ENCODE assay signal across 10 mouse cellular contexts in genomic region chrX:98953941-98954340, GRCm38 (mm10). TPM values are rescaled to one million over a fixed set of nuclear protein-coding genes. Genes with fewer than 3 reads are reported as not detected.
A peak's percentile ranks its signal among the peaks of the same experiment; 100 is the strongest.
DNase-seq lines count a peak whose midpoint lies in the region; ATAC-seq lines count a peak whose summit lies in the region.
"Had no signal": no experiment of that assay in that cellular context is flagged by ENCODE, and none has a peak within 500 bp of the region (broad histone marks: within the 10 kb centered on the region; RNA-seq: fewer than 3 reads in every experiment).

No protein-coding gene starts in this region.

- H3K4me3 ChIP-seq in forebrain, embryonic 14.5 days (ENCODE audit: low read depth, low read length): no peak overlapping the region
- no peak overlapping the region for H3K4me3 ChIP-seq in forebrain, embryonic 13.5 days
- H3K4me3 ChIP-seq in midbrain, embryonic 14.5 days (replicated peaks; ENCODE audit: low read depth, low read length): no peak overlapping the region
- H3K4me3 ChIP-seq in midbrain, embryonic 15.5 days: no peak overlapping the region
- H3K4me3 ChIP-seq: embryonic facial prominence, embryonic 15.5 days; liver, embryonic 15.5 days had no signal

- no peak overlapping the region for H3K9ac ChIP-seq in forebrain, embryonic 14.5 days (ENCODE audit: low read length)
- no peak overlapping the region for H3K9ac ChIP-seq in forebrain, embryonic 13.5 days
- H3K9ac ChIP-seq in midbrain, embryonic 14.5 days (replicated peaks; ENCODE audit: low read length): no peak overlapping the region
- no peak overlapping the region for H3K9ac ChIP-seq in midbrain, embryonic 15.5 days
- H3K9ac ChIP-seq: embryonic facial prominence, embryonic 15.5 days; liver, embryonic 15.5 days had no signal

- H3K4me1 ChIP-seq in forebrain, embryonic 14.5 days (ENCODE audit: control insufficient read depth, insufficient read depth, low read length): no peaks in the 10 kb centered on the region
- H3K4me1 ChIP-seq in forebrain, embryonic 13.5 days: no peaks in the 10 kb centered on the region
- no peaks in the 10 kb centered on the region for H3K4me1 ChIP-seq in midbrain, embryonic 14.5 days (ENCODE audit: control insufficient read depth, insufficient read depth, low read length)
- no peaks in the 10 kb centered on the region for H3K4me1 ChIP-seq in midbrain, embryonic 15.5 days
- H3K4me1 ChIP-seq: embryonic facial prominence, embryonic 15.5 days had no signal

- no peak for ATAC-seq in forebrain, embryonic 14.5 days
- ATAC-seq in forebrain, embryonic 13.5 days: no peak
- ATAC-seq in midbrain, embryonic 14.5 days (ENCODE audit: low FRiP score, low TSS enrichment): no peak
- no peak for ATAC-seq in midbrain, embryonic 15.5 days (replicated peaks)

- H3K27ac ChIP-seq in forebrain, embryonic 14.5 days (ENCODE audit: low read depth, low read length): no peak overlapping the region
- H3K27ac ChIP-seq in forebrain, embryonic 13.5 days: no peak overlapping the region
- no peak overlapping the region for H3K27ac ChIP-seq in midbrain, embryonic 14.5 days (replicated peaks; ENCODE audit: low read depth, low read length)
- no peak overlapping the region for H3K27ac ChIP-seq in midbrain, embryonic 15.5 days
- H3K27ac ChIP-seq: embryonic facial prominence, embryonic 15.5 days; liver, embryonic 15.5 days had no signal

- H3K4me2 ChIP-seq in forebrain, embryonic 14.5 days (ENCODE audit: low read length): no peak overlapping the region
- H3K4me2 ChIP-seq in forebrain, embryonic 13.5 days: no peak overlapping the region
- no peak overlapping the region for H3K4me2 ChIP-seq in midbrain, embryonic 14.5 days (ENCODE audit: low read length)
- H3K4me2 ChIP-seq in midbrain, embryonic 15.5 days: no peak overlapping the region
- H3K4me2 ChIP-seq: embryonic facial prominence, embryonic 15.5 days; liver, embryonic 15.5 days had no signal

- H3K9me3 ChIP-seq in forebrain, embryonic 14.5 days (replicated peaks; ENCODE audit: control insufficient read depth, low read length): no peaks in the 10 kb centered on the region
- no peaks in the 10 kb centered on the region for H3K9me3 ChIP-seq in forebrain, embryonic 13.5 days (replicated peaks)
- H3K9me3 ChIP-seq in midbrain, embryonic 14.5 days (ENCODE audit: control insufficient read depth, low read length): no peaks in the 10 kb centered on the region
- no peaks in the 10 kb centered on the region for H3K9me3 ChIP-seq in midbrain, embryonic 15.5 days
- H3K9me3 ChIP-seq: embryonic facial prominence, embryonic 15.5 days; liver, embryonic 15.5 days had no signal

- peak; percentile 65 for DNase-seq in forebrain, embryonic 14.5 days (ENCODE audit: low spot score)
- peak; percentile 72 for DNase-seq in midbrain, embryonic 14.5 days
- peak; percentile 23 to 39 for DNase-seq in cerebellum, postnatal 25 days
- peak; percentile 12 for DNase-seq in lung, postnatal 14 days
- no peak for DNase-seq in urinary bladder, postnatal 4 days (ENCODE audit: low spot score in 2 of 2)
- no peak for DNase-seq in layer of hippocampus, postnatal 36 days

- H3K36me3 ChIP-seq in forebrain, embryonic 14.5 days (ENCODE audit: control insufficient read depth, insufficient read depth, low read length): no peaks in the 10 kb centered on the region
- H3K36me3 ChIP-seq in forebrain, embryonic 13.5 days (ENCODE audit: poor library complexity, severe bottlenecking): no peaks in the 10 kb centered on the region
- no peaks in the 10 kb centered on the region for H3K36me3 ChIP-seq in midbrain, embryonic 14.5 days (ENCODE audit: control insufficient read depth, insufficient read depth, low read length)
- H3K36me3 ChIP-seq in midbrain, embryonic 15.5 days (replicated peaks): no peaks in the 10 kb centered on the region
- H3K36me3 ChIP-seq: embryonic facial prominence, embryonic 15.5 days; liver, embryonic 15.5 days had no signal

- no peaks in the 10 kb centered on the region for H3K27me3 ChIP-seq in forebrain, embryonic 14.5 days (replicated peaks; ENCODE audit: control insufficient read depth, insufficient read depth, low read length)
- no peaks in the 10 kb centered on the region for H3K27me3 ChIP-seq in forebrain, embryonic 13.5 days
- no peaks in the 10 kb centered on the region for H3K27me3 ChIP-seq in midbrain, embryonic 14.5 days (ENCODE audit: control insufficient read depth, insufficient read depth, low read length)
- H3K27me3 ChIP-seq in midbrain, embryonic 15.5 days (replicated peaks): no peaks in the 10 kb centered on the region
- H3K27me3 ChIP-seq: embryonic facial prominence, embryonic 15.5 days; liver, embryonic 15.5 days had no signal

- 26% methylated on average over 6 of the region's 6 CpGs for WGBS in forebrain, embryonic 14.5 days
- WGBS in forebrain, embryonic 13.5 days: 22% methylated on average over 6 of the region's 6 CpGs
- 20% methylated on average over 6 of the region's 6 CpGs for WGBS in midbrain, embryonic 14.5 days
- 18% methylated on average over 6 of the region's 6 CpGs for WGBS in midbrain, embryonic 15.5 days

RNA-seq across cellular contexts. Expression of gene Yipf6, which starts 17.8 kb away (rescaled TPM):
- 13.2 and 15.7 TPM in 2 replicates for polyA plus RNA-seq in forebrain, embryonic 14.5 days (2014; fragmentation: Nextera tagmentation; extraction: Ambion mirVana)
- polyA plus RNA-seq in forebrain, embryonic 13.5 days (2015; fragmentation: Nextera tagmentation; extraction: Ambion mirVana): 18.1 and 21.9 TPM in 2 replicates
- 14.5 and 21.4 TPM in 2 replicates for polyA plus RNA-seq in midbrain, embryonic 14.5 days (2014; fragmentation: Nextera tagmentation; extraction: Ambion mirVana)
- 17.7 and 17.9 TPM in 2 replicates for polyA plus RNA-seq in midbrain, embryonic 15.5 days (2015; fragmentation: Nextera tagmentation; extraction: Ambion mirVana)
- 10 to 100 TPM; 36.9 to 43.0 TPM for total RNA-seq in layer of hippocampus, postnatal 36 days (2021)

RNA-seq across cellular contexts. Expression of gene Stard8, which starts 49.1 kb away (rescaled TPM):
- polyA plus RNA-seq in forebrain, embryonic 14.5 days (2014; fragmentation: Nextera tagmentation; extraction: Ambion mirVana): 2.7 and 3.1 TPM in 2 replicates
- 2.8 and 3.0 TPM in 2 replicates for polyA plus RNA-seq in forebrain, embryonic 13.5 days (2015; fragmentation: Nextera tagmentation; extraction: Ambion mirVana)
- polyA plus RNA-seq in midbrain, embryonic 14.5 days (2014; fragmentation: Nextera tagmentation; extraction: Ambion mirVana): 1.5 and 4.8 TPM in 2 replicates
- polyA plus RNA-seq in midbrain, embryonic 15.5 days (2015; fragmentation: Nextera tagmentation; extraction: Ambion mirVana): 5.4 and 5.7 TPM in 2 replicates
- total RNA-seq in layer of hippocampus, postnatal 36 days (2021): 1 to 10 TPM; 6.1 to 8.0 TPM

Comparison
In these comparisons a context has a peak if more than half of its experiments do, and no peak if none do; other contexts are left out.
1. DNase-seq: peak in forebrain, embryonic 14.5 days (single experiment), midbrain, embryonic 14.5 days (single experiment), cerebellum, postnatal 25 days (2 of 2) and lung, postnatal 14 days (single experiment); none in urinary bladder, postnatal 4 days (0 of 2) and layer of hippocampus, postnatal 36 days (0 of 2).